25 mouse cellular contexts compared by ENCODE assay signal in the genomic region with DNA sequence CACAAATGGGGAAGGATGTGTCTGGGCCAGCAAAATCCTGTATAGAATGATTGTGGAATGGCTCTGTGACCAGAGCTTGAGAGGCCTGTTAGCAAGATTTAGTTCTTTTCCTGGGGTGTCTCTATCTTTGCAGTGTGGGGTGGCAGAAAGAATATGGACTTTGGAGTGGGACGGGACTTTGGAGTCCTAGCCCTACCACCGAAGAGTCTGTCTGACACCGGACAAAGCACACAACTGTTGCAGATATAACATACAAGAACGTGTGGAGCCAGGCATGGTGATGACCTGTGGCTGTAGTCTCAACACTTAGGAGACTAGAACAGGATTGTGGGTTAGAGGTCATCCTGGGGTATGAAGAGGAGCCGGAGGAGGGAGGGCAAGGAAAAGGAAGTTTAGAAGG.
A peak's percentile ranks its signal among the peaks of the same experiment; 100 is the strongest.
DNase-seq lines count a peak whose midpoint lies in the region; ATAC-seq and TF ChIP-seq lines count a peak whose summit lies in the region.
"Had no signal": no experiment of that assay in that cellular context is flagged by ENCODE, and none has a peak within 500 bp of the region (broad histone marks: within the 10 kb centered on the region; RNA-seq: fewer than 3 reads in every experiment).

No protein-coding gene starts in this region.

- 67% methylated on average over 5 of the region's 5 CpGs for WGBS in stomach, embryonic 15.5 days
- WGBS in stomach, postnatal 0 days = 73% methylated on average over 5 of the region's 5 CpGs
- WGBS in small intestine, adult 2 months = 27% methylated on average over 5 of the region's 5 CpGs

- no peak overlapping the region for H3K4me2 ChIP-seq in stomach, embryonic 15.5 days
- H3K4me2 ChIP-seq in stomach, postnatal 0 days (replicated peaks; ENCODE audit: low read depth) = no peak overlapping the region
- H3K4me2 ChIP-seq: embryonic facial prominence, embryonic 12.5 days; embryonic facial prominence, embryonic 15.5 days; heart, embryonic 11.5 days; hindbrain, embryonic 13.5 days had no signal

- no peak overlapping the region for H3K9ac ChIP-seq in stomach, embryonic 15.5 days
- no peak overlapping the region for H3K9ac ChIP-seq in stomach, postnatal 0 days (ENCODE audit: low read length)
- H3K9ac ChIP-seq: embryonic facial prominence, embryonic 12.5 days; embryonic facial prominence, embryonic 15.5 days; forebrain, postnatal 0 days; hindbrain, embryonic 13.5 days had no signal

- no peak for TF ChIP-seq CTCF in stomach, postnatal 0 days (IDR thresholded peaks at IDR 0.05; ENCODE audit: low read depth)
- no peak for TF ChIP-seq CTCF in small intestine, adult 2 months (IDR thresholded peaks at IDR 0.05; ENCODE audit: extremely low read depth, insufficient read length, insufficient replicate concordance, low read depth, low read length)

- H3K4me1 ChIP-seq in stomach, embryonic 15.5 days = 0 out of 2 replicates have a peak, but pooled peaks cover 2% of the 10 kb centered on the region
- H3K4me1 ChIP-seq in stomach, postnatal 0 days (replicated peaks; ENCODE audit: control insufficient read depth, insufficient read depth) = no peaks in the 10 kb centered on the region
- H3K4me1 ChIP-seq in small intestine, adult 2 months (ENCODE audit: control insufficient read depth, insufficient read depth, insufficient read length, low read length) = peaks cover 10% of the 10 kb centered on the region
- H3K4me1 ChIP-seq: embryonic facial prominence, embryonic 12.5 days had no signal

- H3K27me3 ChIP-seq in stomach, embryonic 15.5 days (replicated peaks) = no peaks in the 10 kb centered on the region
- H3K27me3 ChIP-seq in stomach, postnatal 0 days (ENCODE audit: control insufficient read depth, insufficient read depth, low read length) = no peaks in the 10 kb centered on the region
- H3K27me3 ChIP-seq in small intestine, adult 2 months (ENCODE audit: control insufficient read depth, insufficient read depth, low read length) = no peaks in the 10 kb centered on the region
- H3K27me3 ChIP-seq: CH12.LX; embryonic facial prominence, embryonic 12.5 days; embryonic facial prominence, embryonic 15.5 days; hindbrain, embryonic 13.5 days; Patski had no signal

- TF ChIP-seq POLR2A in small intestine, adult 2 months (IDR thresholded peaks at IDR 0.05; ENCODE audit: low read depth, low read length) = no peak

- no peaks in the 10 kb centered on the region for H3K9me3 ChIP-seq in stomach, embryonic 15.5 days
- no peaks in the 10 kb centered on the region for H3K9me3 ChIP-seq in stomach, postnatal 0 days (ENCODE audit: control insufficient read depth, low read length)
- H3K9me3 ChIP-seq: embryonic facial prominence, embryonic 12.5 days; embryonic facial prominence, embryonic 15.5 days; G1E; hindbrain, embryonic 10.5 days; hindbrain, embryonic 13.5 days had no signal

- H3K27ac ChIP-seq in stomach, embryonic 15.5 days = 0 out of 2 replicates have a peak overlapping the region, but pooled peaks have one; percentile 16
- no peak overlapping the region for H3K27ac ChIP-seq in stomach, postnatal 0 days (replicated peaks)
- peak overlapping the region; percentile 32; the same call in 1 of the 2 replicates for H3K27ac ChIP-seq in small intestine, adult 2 months (ENCODE audit: insufficient read depth, low read depth, low read length)
- H3K27ac ChIP-seq: embryonic facial prominence, embryonic 12.5 days; embryonic facial prominence, embryonic 15.5 days; gastrocnemius, adult 2 months; hindbrain, embryonic 10.5 days; hindbrain, embryonic 13.5 days had no signal

- DNase-seq in heart, adult 11 months = peak; percentile 66
- no peak for DNase-seq in heart, adult 9 months (ENCODE audit: low spot score in 2 of 2)
- peak; percentile 53 for DNase-seq in kidney, adult 9 months
- DNase-seq in kidney, postnatal 4 days = no peak
- DNase-seq in stomach, postnatal 0 days (ENCODE audit: low spot score) = no peak
- DNase-seq in left cerebral cortex, postnatal 36 days (ENCODE audit: low spot score in 2 of 2) = no peak
- DNase-seq: adrenal gland, postnatal 36 days; cerebellum, adult 11 months; cerebellum, adult 2 months; cerebellum, adult 9-11 months; cerebellum, postnatal 25 days; gastrocnemius, adult 2 months; gastrocnemius, postnatal 14 days; heart, postnatal 36 days had no signal

- no peak for ATAC-seq in stomach, embryonic 15.5 days (ENCODE audit: insufficient read depth, low FRiP score, low read depth)
- ATAC-seq in stomach, postnatal 0 days (ENCODE audit: low FRiP score, low TSS enrichment) = no peak
- ATAC-seq: forebrain, postnatal 0 days; Patski had no signal

- no peaks in the 10 kb centered on the region for H3K36me3 ChIP-seq in stomach, embryonic 15.5 days
- no peaks in the 10 kb centered on the region for H3K36me3 ChIP-seq in stomach, postnatal 0 days (ENCODE audit: control insufficient read depth, insufficient read depth, low read length)
- H3K36me3 ChIP-seq in small intestine, adult 2 months (ENCODE audit: control insufficient read depth, insufficient read depth, low read length) = no peaks in the 10 kb centered on the region
- H3K36me3 ChIP-seq: embryonic facial prominence, embryonic 12.5 days; embryonic facial prominence, embryonic 15.5 days; G1E; hindbrain, embryonic 10.5 days; hindbrain, embryonic 13.5 days had no signal

- intact Hi-C loops in left cerebral cortex, postnatal 36 days (cut with DNase I) = no loop called here

- no peak overlapping the region for H3K4me3 ChIP-seq in stomach, embryonic 15.5 days (replicated peaks)
- H3K4me3 ChIP-seq in stomach, postnatal 0 days (ENCODE audit: low read depth, low read length) = no peak overlapping the region
- no peak overlapping the region for H3K4me3 ChIP-seq in small intestine, adult 2 months (ENCODE audit: low read depth, low read length)
- H3K4me3 ChIP-seq: embryonic facial prominence, embryonic 12.5 days; embryonic facial prominence, embryonic 15.5 days; gastrocnemius, adult 2 months; hindbrain, embryonic 10.5 days; hindbrain, embryonic 13.5 days had no signal

- no peak for TF ChIP-seq EP300 in stomach, postnatal 0 days (optimal IDR thresholded peaks at IDR 0.05)

Comparison
In these comparisons a context has a peak if more than half of its experiments do, and no peak if none do; other contexts are left out.
1. DNase-seq: peak in heart, adult 11 months (single experiment) and kidney, adult 9 months (single experiment); none in heart, adult 9 months (0 of 2), kidney, postnatal 4 days (0 of 2), stomach, postnatal 0 days (single experiment) and left cerebral cortex, postnatal 36 days (0 of 2).